Mouse (Mus musculus): ENCODE measurements at regions not wholly inside any gene's neighbourhood (a gene's known extent, or its start where the extent isn't known, plus 50 kb on each side); places are given as distances from the start of the nearest gene placed in this dataset.

- TF ChIP-seq CTCF (IDR thresholded peaks at IDR 0.05; ENCODE audit: insufficient read depth, low read depth, low read length) (no peak), POLR2A (IDR thresholded peaks at IDR 0.05; ENCODE audit: insufficient read depth, low read depth, low read length) (no peak)
These were observed 517.3 kb upstream of the Tmem132c start for GRCm38 (mm10) chr5:126724329-126724728.
